ENCODE assay signal across 28 mouse cellular contexts in the genomic region with DNA sequence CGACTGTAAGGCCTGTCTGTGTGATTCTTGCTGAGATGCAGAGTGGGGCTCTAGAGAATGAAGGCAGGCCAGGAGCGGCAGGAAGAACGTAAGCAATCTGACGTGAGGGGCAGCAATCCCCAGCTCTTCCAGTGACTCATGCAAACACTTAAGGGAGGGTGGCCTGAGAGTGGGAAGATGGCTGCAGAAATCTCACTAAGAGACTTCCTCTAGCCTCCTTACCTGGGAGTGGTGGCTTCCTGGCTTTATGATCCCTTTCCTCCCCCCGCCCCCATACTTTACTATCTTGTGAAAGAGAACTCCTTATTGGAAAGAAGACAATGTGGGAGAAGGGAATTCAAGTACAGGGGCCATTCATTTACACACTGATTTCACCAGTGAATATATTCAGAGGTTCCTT.
DNase-seq lines count a peak whose midpoint lies in the region; ATAC-seq and TF ChIP-seq lines count a peak whose summit lies in the region.
"Had no signal": no experiment of that assay in that cellular context is flagged by ENCODE, and none has a peak within 500 bp of the region (broad histone marks: within the 10 kb centered on the region; RNA-seq: fewer than 3 reads in every experiment).

No protein-coding gene starts in this region.

- no peaks in the 10 kb centered on the region for H3K36me3 ChIP-seq in heart, postnatal 0 days (replicated peaks; ENCODE audit: control insufficient read depth, insufficient read depth, low read length)
- no peaks in the 10 kb centered on the region for H3K36me3 ChIP-seq in heart, embryonic 10.5 days
- H3K36me3 ChIP-seq: embryonic facial prominence, embryonic 13.5 days; embryonic facial prominence, embryonic 15.5 days; forebrain, embryonic 10.5 days; forebrain, embryonic 12.5 days; G1E had no signal

- H3K4me2 ChIP-seq in heart, postnatal 0 days (ENCODE audit: low read depth, low read length) = no peak overlapping the region
- H3K4me2 ChIP-seq: embryonic facial prominence, embryonic 13.5 days; embryonic facial prominence, embryonic 15.5 days; forebrain, embryonic 12.5 days had no signal

- no peaks in the 10 kb centered on the region for H3K9me3 ChIP-seq in heart, postnatal 0 days (replicated peaks; ENCODE audit: control insufficient read depth, low read length)
- no peaks in the 10 kb centered on the region for H3K9me3 ChIP-seq in heart, embryonic 10.5 days
- H3K9me3 ChIP-seq: embryonic facial prominence, embryonic 13.5 days; embryonic facial prominence, embryonic 15.5 days; forebrain, embryonic 12.5 days; G1E had no signal

- intact Hi-C loops in heart, postnatal 25 days (cut with DNase I) = no loop called here

- WGBS in heart, postnatal 0 days = 36% methylated on average over 5 of the region's 5 CpGs
- WGBS in heart, embryonic 10.5 days = 45% methylated on average over 5 of the region's 5 CpGs

- DNase-seq in heart, adult 11 months = peak; percentile 91
- DNase-seq in heart, postnatal 25 days (ENCODE audit: low spot score) = no peak
- no peak for DNase-seq in heart, postnatal 0 days (ENCODE audit: low spot score)
- no peak for DNase-seq in heart, embryonic 10.5 days (ENCODE audit: low spot score)
- DNase-seq: adrenal gland, adult 8-10 months; adrenal gland, postnatal 14 days; adrenal gland, postnatal 36 days; B cell, adult 2 months; cerebellum, adult 11 months; cerebellum, adult 18-20 months; cerebellum, adult 8-10 months; cerebellum, adult 9-11 months; cerebellum, postnatal 14 days; cerebellum, postnatal 36 days; embryo, embryonic 11 days had no signal

- TF ChIP-seq EP300 in heart, postnatal 0 days (IDR thresholded peaks at IDR 0.05; ENCODE audit: low read depth) = no peak

- TF ChIP-seq CTCF in heart, postnatal 0 days (IDR thresholded peaks at IDR 0.05; ENCODE audit: low read depth) = no peak

- no peak overlapping the region for H3K9ac ChIP-seq in heart, postnatal 0 days (replicated peaks; ENCODE audit: low read depth, low read length)
- H3K9ac ChIP-seq: embryonic facial prominence, embryonic 13.5 days; embryonic facial prominence, embryonic 15.5 days; forebrain, embryonic 12.5 days had no signal

- peak; percentile 30; the same call in 1 of the 2 replicates for ATAC-seq in heart, postnatal 0 days (ENCODE audit: insufficient read depth, low read depth)
- ATAC-seq: activated CD4-positive, CD25-positive, alpha-beta regulatory T cell, adult 4 months; CD4-positive, CD25-positive, alpha-beta regulatory T cell, adult 4 months; forebrain, embryonic 14.5 days; forebrain, embryonic 16.5 days; Patski had no signal

- H3K4me3 ChIP-seq in heart, postnatal 0 days (ENCODE audit: low read depth, low read length) = no peak overlapping the region
- no peak overlapping the region for H3K4me3 ChIP-seq in heart, embryonic 10.5 days
- H3K4me3 ChIP-seq in brown adipose tissue, adult 24 weeks (ENCODE audit: insufficient read depth, low read depth, low read length) = no peak overlapping the region
- H3K4me3 ChIP-seq: embryonic facial prominence, embryonic 13.5 days; embryonic facial prominence, embryonic 15.5 days; erythroblast, embryonic 14.5 days; forebrain, embryonic 10.5 days; forebrain, embryonic 12.5 days had no signal

- H3K27me3 ChIP-seq in heart, postnatal 0 days (ENCODE audit: control insufficient read depth, insufficient read depth, low read length) = no peaks in the 10 kb centered on the region
- no peaks in the 10 kb centered on the region for H3K27me3 ChIP-seq in heart, embryonic 10.5 days (ENCODE audit: insufficient read depth, poor library complexity, severe bottlenecking)
- H3K27me3 ChIP-seq: CH12.LX; embryonic facial prominence, embryonic 13.5 days; embryonic facial prominence, embryonic 15.5 days had no signal

- H3K4me1 ChIP-seq in heart, postnatal 0 days (ENCODE audit: control insufficient read depth, insufficient read depth) = no peaks in the 10 kb centered on the region
- H3K4me1 ChIP-seq in heart, embryonic 10.5 days = peaks cover 6% of the 10 kb centered on the region; the same call in 1 of the 2 replicates
- H3K4me1 ChIP-seq in brown adipose tissue, adult 24 weeks (ENCODE audit: control insufficient read depth, insufficient read depth, insufficient read length, low read length) = no peaks in the 10 kb centered on the region; the same call in none of the 2 replicates
- H3K4me1 ChIP-seq: embryonic facial prominence, embryonic 15.5 days; forebrain, embryonic 12.5 days had no signal

- H3K27ac ChIP-seq in heart, postnatal 0 days (ENCODE audit: low read depth) = no peak overlapping the region; the same call in 1 of the 2 replicates
- no peak overlapping the region for H3K27ac ChIP-seq in heart, embryonic 10.5 days
- peak overlapping the region; percentile 44; the same call in 1 of the 2 replicates for H3K27ac ChIP-seq in brown adipose tissue, adult 24 weeks (replicated peaks; ENCODE audit: low read depth, low read length)
- H3K27ac ChIP-seq: embryonic facial prominence, embryonic 13.5 days; embryonic facial prominence, embryonic 15.5 days; forebrain, embryonic 10.5 days; forebrain, embryonic 12.5 days had no signal
